Mouse (Mus musculus) layer of hippocampus, postnatal 36 days (tissue): ENCODE measurements around the gene E130208F15Rik. TPM values are rescaled to one million over a fixed set of nuclear protein-coding genes. Genes with fewer than 3 reads are reported as not detected.

ENCODE experiments used
- DNase-seq, 2 experiments: peaks; one replicate each; pipeline ENCODE4 v3.0.0; 2022
- total RNA-seq, 2 experiments: library from RNA; stranded (reverse); gene quantifications; 2 replicates each; pipeline ENCODE4 v1.2.3; 2021

E130208F15Rik gene
- total RNA-seq: under 1 TPM; 0.28 to 0.40 TPM

DNA sequence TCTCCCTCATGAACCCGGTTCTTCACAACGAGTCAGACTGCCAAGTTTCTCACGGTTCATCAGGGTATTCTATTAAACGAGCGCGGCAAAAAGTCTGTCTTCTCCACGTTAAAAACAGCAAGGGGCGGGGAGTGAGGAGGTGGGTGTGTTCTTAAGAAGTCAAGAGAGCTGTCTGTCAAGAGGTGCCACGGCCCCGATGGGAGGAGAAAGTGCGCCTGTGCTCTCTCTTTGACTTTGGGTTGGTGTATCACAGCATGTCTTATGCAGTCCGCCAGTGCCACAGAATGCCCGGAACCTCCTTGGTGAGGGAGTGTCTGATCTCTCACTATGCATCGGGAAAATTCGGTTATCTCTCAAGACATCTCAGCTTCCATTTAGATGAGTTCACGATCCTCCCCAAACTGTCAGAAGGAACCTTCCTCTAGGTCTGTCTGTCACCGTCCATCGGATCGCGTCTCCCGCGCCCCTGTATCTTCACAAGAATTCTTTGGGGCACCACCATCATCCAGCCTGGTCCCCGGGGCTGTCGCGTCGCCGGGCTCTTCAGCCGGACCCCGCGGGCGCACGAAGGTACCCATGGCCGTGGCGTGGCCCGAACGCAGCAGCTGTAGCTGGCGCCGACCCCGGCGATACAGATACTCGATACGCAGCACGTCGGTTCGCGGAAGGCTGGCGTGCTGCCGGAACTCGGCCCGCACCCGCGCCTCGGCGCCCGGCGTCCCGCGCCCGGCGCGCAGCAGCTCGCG, at the start of gene E130208F15Rik:
TSS of gene E130208F15Rik (plus strand) at position 202 of the 746 bp plus-strand sequence.
- DNase-seq: peak; percentile 61 to 67

DNA sequence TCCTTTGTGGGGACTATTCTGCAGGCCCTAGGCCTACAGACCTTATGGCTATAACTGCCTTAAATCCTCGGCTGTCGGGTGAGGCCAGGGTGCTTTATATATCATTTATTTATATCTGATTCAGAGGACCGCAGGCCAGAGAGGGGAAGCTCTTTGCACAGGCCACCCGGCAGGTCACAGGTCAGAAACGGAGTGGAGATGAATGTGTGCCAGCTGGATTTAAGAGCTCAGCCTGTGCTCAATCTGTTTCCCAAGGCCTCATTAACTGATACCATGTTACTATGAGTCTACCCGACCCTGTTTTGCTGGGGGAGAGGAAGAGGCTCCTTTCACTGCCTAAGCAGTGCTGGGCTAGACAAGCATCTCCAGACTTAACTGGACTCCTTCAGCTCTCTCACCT, 47.2 kb upstream of the E130208F15Rik start:
- DNase-seq: no peak

DNA sequence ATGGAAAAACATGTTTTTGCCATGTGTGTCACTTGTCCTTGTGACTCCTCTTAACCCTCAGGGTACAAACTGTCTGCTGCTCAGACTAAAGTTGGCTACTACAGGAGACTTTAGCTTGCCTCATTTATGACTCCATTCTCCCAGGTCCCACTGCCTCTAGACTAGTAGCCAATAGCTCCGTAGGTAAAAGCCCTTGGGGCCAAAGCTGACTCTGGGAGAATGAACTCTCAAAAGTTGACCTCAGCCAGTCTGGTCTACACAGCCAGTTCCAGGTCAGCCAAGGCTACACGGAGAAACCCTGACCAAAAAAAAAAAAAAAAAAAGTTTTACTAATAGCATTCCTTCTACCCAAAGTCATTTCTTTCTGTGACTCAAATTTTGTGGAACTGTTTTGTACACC, 42.6 kb upstream of the E130208F15Rik start:
- no peak for DNase-seq

DNA sequence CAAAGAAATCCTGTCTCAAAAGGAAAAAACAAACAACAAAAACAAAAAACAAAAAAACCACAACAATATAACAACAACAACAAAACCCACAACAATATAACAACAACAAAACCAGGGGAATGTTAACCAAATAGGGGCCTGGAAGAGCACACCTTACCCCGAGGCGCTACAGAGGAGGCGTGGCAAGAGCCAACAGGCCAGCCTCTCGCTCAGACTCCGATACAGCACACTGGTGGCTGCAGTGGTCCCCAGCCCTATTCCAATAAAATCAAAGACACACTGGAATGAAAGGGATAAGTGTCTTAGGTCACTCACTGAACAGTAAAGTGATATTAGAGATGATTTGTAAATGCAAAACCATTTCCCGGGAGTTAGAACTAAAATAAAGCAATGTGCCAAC, 42.0 kb upstream of the E130208F15Rik start:
- DNase-seq: no peak

DNA sequence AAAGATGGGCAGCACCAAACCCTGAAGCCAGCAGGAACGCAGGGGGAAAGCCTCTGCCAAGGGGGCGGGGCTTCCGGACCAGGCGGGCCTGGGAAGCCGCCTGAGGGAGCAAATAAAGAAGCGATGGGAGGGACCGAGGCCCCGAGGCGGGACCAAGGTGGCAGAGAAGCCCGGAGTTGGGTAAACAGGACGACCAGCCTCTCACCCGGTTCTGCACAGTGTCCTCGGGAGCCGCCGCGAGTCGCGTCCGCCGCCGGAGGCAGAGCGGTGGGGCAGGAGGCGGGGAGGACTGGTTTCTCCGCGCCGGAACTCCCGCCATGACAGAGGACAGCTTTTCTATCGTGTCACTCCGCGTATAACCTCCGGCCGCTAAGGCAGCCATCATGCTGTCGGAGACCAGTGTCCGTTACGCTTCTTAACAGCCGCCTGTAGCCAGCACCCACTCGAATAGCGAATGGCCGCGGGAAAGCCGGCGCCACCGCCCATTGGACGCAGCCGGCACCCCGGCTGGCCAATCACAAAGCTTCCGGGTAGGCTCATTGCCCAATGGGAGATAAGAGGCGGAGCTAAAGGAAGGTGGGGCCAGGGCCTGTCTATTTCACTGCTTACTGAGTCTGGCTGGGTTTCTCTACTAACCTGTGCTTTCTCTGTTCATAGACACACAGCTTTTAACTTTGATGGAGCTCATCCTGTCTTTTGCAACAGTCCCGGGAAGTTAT, 41.4 kb upstream of the E130208F15Rik start, which contains the start of the genes Thap8 and Wdr62:
TSS of gene Thap8 (plus strand) at position 144 of the 719 bp plus-strand sequence.
TSS of gene Wdr62 (minus strand) at position 469 of the 719 bp plus-strand sequence.
- peak; percentile 86 to 88 for DNase-seq

DNA sequence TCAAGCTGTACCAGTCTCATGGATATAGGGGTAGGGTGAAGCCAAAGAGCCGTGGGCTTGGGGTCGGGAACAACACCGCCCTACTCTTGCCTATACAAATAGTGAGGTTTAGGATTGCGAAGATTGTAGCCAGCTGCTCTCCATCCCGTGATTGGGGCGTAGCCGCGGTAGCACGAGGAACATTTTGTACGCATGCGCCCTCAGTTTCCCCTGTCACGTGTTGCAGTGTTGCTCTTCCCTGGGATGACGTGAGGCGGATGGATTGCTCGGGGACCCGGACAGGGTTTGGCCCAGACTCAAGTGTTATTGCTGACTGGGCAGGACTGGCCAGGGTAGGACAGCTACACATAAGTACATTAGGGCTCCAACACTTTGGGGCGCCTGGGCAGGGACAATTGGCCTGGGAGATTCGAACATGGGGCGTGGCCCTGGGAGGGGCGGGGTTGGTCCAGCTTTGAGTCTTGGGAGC, 40.8 kb upstream of the E130208F15Rik start:
- DNase-seq: peak; percentile 82 to 86

DNA sequence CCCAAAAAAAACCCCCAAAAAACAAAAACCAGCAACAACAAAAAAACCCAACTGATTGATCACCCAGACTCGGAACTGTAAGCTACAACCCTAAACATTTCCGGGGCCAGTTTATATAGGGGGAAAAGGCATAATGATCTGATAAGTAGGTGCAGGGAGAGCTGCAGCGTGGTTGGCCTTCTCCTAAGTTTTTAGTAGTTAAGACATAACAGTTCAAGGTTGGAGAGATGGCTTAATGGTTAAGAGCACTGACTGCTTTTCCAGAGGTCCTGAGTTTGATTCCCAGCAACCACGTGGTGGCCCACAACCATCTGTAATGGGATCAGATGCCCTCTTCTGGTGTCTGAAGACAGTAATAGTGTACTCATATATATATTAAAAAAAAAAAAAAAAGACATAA, 40.0 kb upstream of the E130208F15Rik start:
- DNase-seq: no peak

DNA sequence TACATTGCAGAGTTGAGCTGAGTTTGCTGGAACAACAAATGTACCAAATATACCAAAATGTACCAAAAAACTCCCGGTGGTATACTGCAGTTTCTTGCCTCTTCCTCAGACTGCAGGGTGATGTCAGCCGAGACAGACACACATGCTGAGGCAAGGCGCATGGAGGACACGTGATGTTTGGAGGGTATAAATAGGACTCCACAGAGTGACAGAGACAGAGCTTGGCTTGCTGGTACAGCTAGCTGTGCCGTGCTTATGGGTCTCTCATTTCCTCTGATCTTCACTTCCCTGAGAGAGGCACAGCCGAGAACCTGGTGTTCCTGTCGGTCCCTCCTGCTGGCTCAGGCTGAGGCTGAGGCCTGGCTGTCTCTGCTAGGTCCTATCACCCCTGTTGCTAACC, 38.8 kb upstream of the E130208F15Rik start:
- no peak for DNase-seq

DNA sequence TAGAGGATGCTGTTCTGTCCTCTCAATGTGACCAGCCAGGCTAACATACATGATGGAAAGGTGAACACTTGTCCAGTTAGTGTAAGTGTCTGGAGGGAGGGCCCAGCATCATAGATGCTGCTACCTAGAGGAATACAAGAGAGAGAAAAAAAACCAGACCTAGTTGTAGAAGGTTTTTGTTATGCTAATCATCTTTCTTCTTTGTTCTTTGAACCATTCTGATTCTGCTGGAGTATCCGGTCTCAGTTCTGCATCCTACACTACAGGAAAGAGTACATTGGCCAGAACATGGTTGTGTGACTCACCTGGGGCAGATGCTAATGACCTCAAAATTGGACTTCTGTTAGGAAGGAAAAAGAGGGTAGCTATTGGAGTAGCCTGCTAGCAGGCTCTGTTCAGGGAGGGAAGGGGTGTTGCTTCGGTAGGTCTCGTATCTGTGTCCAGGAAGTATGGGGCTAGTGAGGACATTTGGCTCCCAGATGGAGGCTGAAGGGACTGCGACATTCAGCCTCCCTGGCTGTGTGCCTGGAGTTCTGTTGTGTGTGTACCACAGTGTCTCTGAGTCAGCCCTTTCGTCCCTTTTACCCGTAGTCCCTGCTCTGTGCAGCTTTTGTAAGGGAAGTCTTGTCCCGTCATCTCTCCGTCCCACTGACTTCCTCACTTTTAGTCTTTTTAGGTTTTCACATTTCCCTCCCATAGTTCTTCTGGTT, 34.7 kb upstream of the E130208F15Rik start:
- no peak for DNase-seq

DNA sequence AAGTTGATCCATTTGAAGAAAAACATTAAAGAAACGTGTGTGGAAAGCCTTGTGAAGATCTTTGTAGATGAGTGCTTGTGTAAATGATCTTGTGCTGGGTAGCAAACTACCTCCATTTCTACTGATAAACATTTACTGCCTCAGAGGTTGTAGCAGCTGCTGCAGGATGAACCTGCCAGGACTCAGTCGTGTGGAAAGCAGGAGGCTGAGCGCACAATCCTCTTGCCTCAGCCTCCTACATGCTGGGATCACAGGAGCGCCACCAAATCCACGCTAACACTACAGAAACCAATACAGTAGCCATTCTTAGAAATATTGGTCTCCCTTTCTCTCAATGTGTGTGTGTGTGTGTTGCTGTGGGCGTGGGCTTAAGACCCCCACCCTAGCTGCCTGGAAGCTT, 33.5 kb upstream of the E130208F15Rik start:
- no peak for DNase-seq

DNA sequence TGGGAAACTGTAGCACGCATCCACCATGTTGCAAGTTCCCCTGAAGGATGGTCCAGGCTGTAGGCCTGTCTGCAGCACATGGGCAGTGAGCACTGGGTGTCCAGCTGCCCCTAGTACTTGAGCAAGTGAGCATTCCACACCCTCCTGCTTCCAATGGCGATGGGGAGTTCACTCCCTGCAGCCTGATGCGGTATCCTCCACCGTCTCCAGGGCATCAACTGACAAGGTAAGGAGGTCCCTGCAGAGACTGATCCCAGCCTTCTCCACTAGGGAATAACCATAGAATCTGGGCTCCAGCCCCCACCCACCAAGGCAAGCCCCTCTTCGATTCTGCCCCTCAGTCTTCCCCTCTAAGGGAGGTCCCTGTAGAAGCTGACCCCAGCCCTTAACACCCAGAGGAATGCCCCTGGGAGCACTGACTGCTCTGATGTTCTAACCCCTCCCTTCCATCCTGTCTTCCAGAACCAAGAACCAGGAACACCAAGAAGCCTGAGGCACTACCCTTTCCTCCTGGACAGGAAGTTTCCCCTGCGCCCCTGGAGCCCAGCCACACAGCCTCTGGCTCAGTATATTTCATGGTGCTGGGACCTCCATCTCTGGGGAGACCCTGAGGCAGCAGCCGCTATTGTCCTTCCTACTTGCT, 32.3 kb upstream of the E130208F15Rik start:
- DNase-seq: no peak

DNA sequence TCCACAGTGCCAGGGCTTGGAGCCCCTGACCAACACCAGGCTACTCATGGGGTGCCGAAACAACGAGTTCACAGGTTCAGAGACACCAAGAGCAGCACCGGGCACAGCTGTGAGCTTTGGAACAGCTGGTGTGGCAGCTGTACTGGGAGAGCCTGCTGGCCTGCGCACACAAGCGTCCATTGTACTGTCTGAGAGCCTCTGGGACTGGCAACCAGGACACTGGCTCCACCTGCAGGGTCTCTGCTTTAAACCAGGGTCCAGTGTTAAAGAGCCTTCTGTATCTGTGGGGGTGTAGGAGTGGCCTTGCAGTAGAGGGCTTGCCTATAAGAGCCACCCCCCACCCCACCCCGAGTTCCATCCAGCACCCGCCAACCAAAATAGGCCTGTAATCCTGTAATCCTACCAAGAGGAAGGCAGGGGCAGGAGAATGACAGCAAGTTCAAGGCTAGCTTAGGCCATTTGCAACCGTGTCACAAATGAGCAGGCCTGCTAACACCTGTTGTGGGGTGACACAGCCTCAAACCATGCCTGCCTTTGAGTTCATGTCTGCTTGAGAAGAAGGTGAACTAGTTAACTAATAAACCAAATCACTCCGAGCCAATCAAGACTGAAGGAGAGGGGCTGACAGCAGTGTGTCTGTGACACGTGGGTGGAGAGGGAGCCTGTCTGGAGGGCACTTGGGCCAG, 31.7 kb upstream of the E130208F15Rik start:
- peak; percentile 42 to 59 for DNase-seq

DNA sequence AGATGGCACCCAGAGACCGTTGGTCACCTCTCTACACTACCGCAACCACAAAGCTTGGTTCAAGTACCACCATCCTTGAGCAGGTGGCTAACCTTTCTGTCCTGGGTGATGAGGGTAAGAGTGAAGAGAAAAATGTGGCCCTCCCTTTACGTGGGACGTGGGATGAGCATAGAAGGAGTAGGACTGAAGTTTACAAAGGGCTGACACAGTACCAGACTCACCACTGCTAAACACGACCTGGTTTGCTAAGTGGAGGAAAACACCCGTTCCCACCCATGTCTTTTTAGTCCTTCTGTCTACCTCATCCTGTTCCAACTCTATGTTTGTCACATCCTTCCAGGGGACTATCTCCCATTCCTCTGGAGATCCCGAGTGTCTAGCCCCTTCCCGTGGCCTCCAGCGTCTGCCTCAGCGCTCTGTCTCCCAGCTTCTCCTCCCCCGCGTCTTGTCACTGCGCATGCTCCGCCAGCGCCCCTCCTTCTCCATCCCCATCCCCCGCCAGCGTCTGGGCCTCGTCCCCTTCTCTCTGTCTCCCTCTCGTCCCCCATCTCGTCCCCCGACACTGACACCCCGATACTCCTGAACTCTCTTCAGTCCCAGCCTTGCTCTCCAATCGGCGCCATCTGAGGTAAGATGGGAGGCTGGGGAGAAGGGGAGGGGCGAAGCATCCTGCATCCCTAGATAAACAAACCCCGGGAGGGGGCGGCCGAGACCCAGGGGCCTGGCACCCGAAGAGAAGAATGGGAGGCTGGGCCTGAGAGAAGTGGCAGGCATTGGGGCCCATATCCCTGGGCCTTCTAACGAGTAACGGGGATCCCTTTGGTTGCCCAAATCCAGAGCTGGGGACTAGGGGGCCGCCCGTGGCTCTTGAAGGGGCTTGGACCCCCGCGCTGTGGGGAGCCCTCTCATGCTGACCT, 30.1 kb upstream of the E130208F15Rik start, which contains the start of gene Clip3:
TSS of gene Clip3 (plus strand) at position 514 of the 917 bp plus-strand sequence.
- peak; percentile 92 to 94 for DNase-seq

DNA sequence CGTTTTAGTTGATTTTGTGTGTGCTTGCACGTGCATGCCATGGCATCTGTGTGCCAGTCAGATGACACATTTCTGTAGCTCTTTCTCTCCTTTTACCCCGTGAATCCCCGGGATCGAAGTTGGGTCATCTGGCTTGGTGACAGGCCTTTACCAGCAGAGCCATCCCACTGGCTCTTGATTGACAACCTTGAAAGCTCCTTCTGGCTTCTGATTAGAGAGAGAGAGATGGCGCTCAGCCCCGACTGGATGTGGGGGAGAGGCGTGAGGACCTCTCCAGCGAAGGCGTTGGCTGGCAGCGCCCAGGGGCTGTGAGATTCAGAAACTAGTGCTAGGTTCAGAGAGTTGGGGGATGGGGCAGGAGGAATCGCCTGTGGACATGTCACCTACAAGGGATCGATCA, 27.7 kb upstream of the E130208F15Rik start:
- DNase-seq: peak; percentile 32 to 36

DNA sequence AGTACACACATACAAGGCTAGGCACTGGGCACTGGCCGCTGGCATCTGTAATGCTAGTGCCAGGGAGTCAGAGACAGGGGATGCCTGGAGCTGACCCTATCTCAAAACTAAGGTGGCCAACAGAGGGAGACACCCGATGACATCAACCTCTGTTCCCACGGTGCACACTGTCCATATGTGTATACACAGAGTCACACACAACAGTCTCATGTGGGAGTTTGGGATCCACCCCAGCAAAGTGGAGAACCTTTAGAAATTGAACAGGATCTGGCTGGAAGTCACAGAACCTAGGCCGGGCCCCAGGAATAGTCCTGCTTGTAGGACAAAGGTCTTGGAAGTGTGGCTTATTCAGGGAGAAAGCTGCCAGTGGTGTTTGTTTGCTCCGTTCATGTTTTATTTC, 27.2 kb upstream of the E130208F15Rik start:
- DNase-seq: no peak

DNA sequence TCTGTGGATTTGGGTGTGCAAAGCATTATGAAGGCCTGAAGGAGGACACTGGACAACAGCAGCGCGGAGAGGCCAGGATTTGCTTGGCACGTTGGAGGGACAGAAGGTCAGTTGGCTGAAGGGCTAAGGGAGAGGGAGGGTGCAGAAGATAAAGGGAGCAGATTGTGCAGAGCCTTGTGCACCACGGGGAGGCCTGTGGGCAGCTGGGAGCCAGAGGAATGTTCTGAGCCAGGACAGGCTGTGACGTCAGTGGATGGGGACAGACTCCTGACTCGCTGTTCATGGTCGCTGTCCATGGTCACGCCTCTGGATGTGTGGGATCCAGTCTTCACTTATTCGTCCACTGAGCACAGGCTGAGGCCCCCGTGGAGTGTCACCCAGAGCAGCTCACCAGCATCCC, 26.4 kb upstream of the E130208F15Rik start:
- DNase-seq: peak; percentile 31 to 46

DNA sequence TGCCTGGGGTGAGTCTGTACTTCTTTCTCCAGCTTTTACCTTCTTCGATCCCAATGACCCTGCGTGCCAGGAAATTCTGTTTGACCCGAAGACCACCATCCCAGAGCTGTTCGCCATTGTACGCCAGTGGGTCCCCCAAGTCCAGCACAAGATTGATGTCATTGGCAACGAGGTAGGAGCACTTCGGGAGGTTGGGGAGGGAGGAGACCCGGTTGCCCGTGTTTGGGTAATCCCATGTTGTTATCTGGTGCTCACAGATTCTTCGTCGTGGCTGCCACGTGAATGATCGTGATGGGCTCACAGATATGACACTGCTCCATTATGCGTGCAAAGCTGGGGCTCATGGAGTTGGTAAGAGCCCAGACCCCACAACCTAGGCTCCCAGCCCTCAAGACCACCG, 24.7 kb upstream of the E130208F15Rik start:
- DNase-seq: no peak

DNA sequence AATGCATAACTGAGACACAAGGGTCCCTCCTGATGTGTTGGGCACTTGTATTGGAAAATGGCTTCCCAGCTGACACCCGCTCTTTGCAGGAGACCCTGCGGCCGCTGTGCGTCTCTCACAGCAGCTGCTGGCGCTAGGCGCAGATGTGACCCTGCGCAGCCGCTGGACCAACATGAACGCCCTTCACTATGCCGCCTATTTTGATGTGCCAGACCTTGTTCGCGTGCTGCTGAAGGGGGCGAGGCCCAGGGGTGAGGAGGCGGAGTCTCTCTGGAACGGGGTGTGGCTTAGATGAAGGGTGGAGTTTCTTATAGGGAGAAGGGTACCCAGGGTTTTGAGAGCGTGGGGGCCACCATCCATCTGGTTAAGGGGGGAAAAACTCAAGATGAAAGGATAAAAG, 24.3 kb upstream of the E130208F15Rik start:
- DNase-seq: no peak

DNA sequence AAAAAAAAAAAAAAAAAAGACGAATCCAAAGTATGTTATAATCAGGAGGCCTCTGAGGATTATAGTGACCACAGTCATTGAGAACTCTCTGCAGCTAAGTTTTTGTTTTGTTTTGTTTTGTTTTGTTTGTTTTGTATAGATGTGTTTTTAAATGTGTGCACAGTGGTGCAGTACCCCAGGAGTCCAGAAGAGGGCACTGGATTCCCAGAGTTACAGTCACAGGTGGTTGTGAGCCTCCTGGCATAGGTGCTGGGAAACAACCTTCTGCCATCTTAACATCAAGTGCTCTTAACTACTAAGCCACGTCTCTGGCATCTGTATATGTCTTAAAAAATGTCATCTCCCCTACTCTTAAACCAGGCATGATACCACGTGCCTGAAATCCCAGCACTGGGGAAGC, 20.6 kb upstream of the E130208F15Rik start:
- DNase-seq: no peak

DNA sequence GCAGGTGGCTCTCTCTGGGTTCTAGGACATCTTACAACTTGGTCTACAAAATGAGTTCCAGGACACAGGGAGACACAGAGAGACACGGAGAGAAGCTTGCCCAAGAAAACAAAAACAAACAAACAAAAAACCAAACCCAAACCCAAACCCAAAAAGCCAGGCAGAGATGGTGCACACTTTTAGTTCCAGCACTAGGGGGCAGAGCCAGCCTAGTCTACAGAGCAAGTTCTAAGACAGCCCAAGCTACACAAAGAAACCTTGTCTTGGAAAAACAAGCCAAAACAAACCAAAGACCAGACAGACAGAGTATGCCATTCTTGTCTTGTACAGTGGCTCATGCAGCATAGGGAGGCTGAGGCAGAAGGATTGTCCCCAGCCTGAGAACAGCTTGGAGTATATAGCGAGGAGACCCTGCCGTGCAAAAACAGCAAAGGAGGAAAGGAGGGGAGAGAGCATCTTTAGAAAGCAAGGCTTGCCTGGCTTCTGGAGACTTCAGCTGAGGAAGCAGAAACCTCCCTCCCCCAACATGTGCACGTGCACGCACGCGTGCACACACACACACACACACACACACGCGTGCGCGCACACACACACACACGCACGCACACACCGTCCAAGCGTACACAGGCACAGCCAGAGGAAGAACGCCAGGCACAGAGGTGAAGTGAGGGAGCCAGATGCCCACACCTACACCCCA, 15.3 kb upstream of the E130208F15Rik start:
- no peak for DNase-seq
